ENCODE assay signal across 19 mouse cellular contexts in genomic region chr6:120179756-120180206, GRCm38 (mm10).
A peak's percentile ranks its signal among the peaks of the same experiment; 100 is the strongest.
DNase-seq lines count a peak whose midpoint lies in the region; ATAC-seq and TF ChIP-seq lines count a peak whose summit lies in the region.
"Had no signal": no experiment of that assay in that cellular context is flagged by ENCODE, and none has a peak within 500 bp of the region (broad histone marks: within the 10 kb centered on the region; RNA-seq: fewer than 3 reads in every experiment).

No protein-coding gene starts in this region.

- no peaks in the 10 kb centered on the region for H3K4me1 ChIP-seq in lung, postnatal 0 days (ENCODE audit: insufficient read depth, low read depth, low read length)
- H3K4me1 ChIP-seq in liver, embryonic 16.5 days (ENCODE audit: control insufficient read depth, low read depth, low read length), result peaks cover 32% of the 10 kb centered on the region
- no peaks in the 10 kb centered on the region for H3K4me1 ChIP-seq in hindbrain, embryonic 11.5 days (replicated peaks; ENCODE audit: control insufficient read depth, insufficient read depth, low read length)
- H3K4me1 ChIP-seq: forebrain, embryonic 13.5 days; stomach, embryonic 15.5 days had no signal

- ATAC-seq in lung, postnatal 0 days, result peak; percentile 37; the same call in 1 of the 2 replicates
- ATAC-seq in liver, embryonic 16.5 days (ENCODE audit: low read depth), result no peak
- no peak for ATAC-seq in hindbrain, embryonic 11.5 days (ENCODE audit: low FRiP score)
- ATAC-seq: forebrain, embryonic 13.5 days; hindbrain, embryonic 16.5 days; midbrain, embryonic 16.5 days had no signal

- TF ChIP-seq EP300 in lung, postnatal 0 days (IDR thresholded peaks at IDR 0.05), result no peak; the same call in 1 of the 2 replicates

- no peak overlapping the region for H3K9ac ChIP-seq in lung, postnatal 0 days (replicated peaks; ENCODE audit: low read depth)
- H3K9ac ChIP-seq in liver, embryonic 16.5 days (ENCODE audit: low read depth, low read length), result peak overlapping the region; percentile 42
- no peak overlapping the region for H3K9ac ChIP-seq in hindbrain, embryonic 11.5 days (ENCODE audit: low read depth, low read length)
- H3K9ac ChIP-seq: forebrain, embryonic 13.5 days; stomach, embryonic 15.5 days had no signal

- TF ChIP-seq CTCF in gastrocnemius, adult 2 months (IDR thresholded peaks at IDR 0.05), result no peak
- no peak for TF ChIP-seq CTCF in lung, postnatal 0 days (IDR thresholded peaks at IDR 0.05)

- 59% methylated on average over 8 of the region's 8 CpGs for WGBS in lung, postnatal 0 days
- 50% methylated on average over 8 of the region's 8 CpGs for WGBS in liver, embryonic 16.5 days (ENCODE audit: insufficient replicate concordance)
- WGBS in hindbrain, embryonic 11.5 days, result 81% methylated on average over 8 of the region's 8 CpGs

- H3K36me3 ChIP-seq in lung, postnatal 0 days (ENCODE audit: insufficient read depth, low read length), result no peaks in the 10 kb centered on the region
- no peaks in the 10 kb centered on the region for H3K36me3 ChIP-seq in liver, embryonic 16.5 days (ENCODE audit: control insufficient read depth, insufficient read depth)
- no peaks in the 10 kb centered on the region for H3K36me3 ChIP-seq in hindbrain, embryonic 11.5 days (ENCODE audit: control insufficient read depth, insufficient read depth, low read length)
- H3K36me3 ChIP-seq: stomach, embryonic 15.5 days had no signal

- no peak for DNase-seq in gastrocnemius, adult 2 months
- no peak for DNase-seq in gastrocnemius, postnatal 14 days
- peak; percentile 58 for DNase-seq in lung, postnatal 0 days (ENCODE audit: low spot score)
- DNase-seq in lung, postnatal 4 days, result no peak
- DNase-seq in hindbrain, embryonic 11.5 days (ENCODE audit: low spot score), result no peak
- DNase-seq in cerebellum, adult 9-10 months, result no peak
- no peak for DNase-seq in left cerebral cortex, postnatal 4 days
- DNase-seq: cerebellum, adult 18-20 months; kidney, adult 18-20 months; kidney, postnatal 14 days; layer of hippocampus, adult 9-11 months; lung, postnatal 36 days; right cerebral cortex, postnatal 4 days; thymus, postnatal 14 days had no signal

- no peak overlapping the region for H3K4me3 ChIP-seq in gastrocnemius, adult 2 months
- H3K4me3 ChIP-seq in lung, postnatal 0 days (ENCODE audit: low read depth, low read length), result no peak overlapping the region
- no peak overlapping the region for H3K4me3 ChIP-seq in liver, embryonic 16.5 days (ENCODE audit: low read depth, low read length)
- no peak overlapping the region for H3K4me3 ChIP-seq in hindbrain, embryonic 11.5 days (ENCODE audit: low read depth, low read length)
- H3K4me3 ChIP-seq: forebrain, embryonic 13.5 days; stomach, embryonic 15.5 days had no signal

- H3K4me2 ChIP-seq in lung, postnatal 0 days (replicated peaks; ENCODE audit: low read depth, low read length), result no peak overlapping the region
- no peak overlapping the region for H3K4me2 ChIP-seq in liver, embryonic 16.5 days (ENCODE audit: low read depth, low read length)
- no peak overlapping the region for H3K4me2 ChIP-seq in hindbrain, embryonic 11.5 days (replicated peaks; ENCODE audit: low read depth, low read length)
- H3K4me2 ChIP-seq: forebrain, embryonic 13.5 days; stomach, embryonic 15.5 days had no signal

- H3K27ac ChIP-seq in gastrocnemius, adult 2 months, result peak overlapping the region; percentile 86; the same call in 1 of the 2 replicates
- no peak overlapping the region for H3K27ac ChIP-seq in lung, postnatal 0 days (ENCODE audit: low read length)
- H3K27ac ChIP-seq in liver, embryonic 16.5 days (ENCODE audit: low read length), result peak overlapping the region; percentile 82
- no peak overlapping the region for H3K27ac ChIP-seq in hindbrain, embryonic 11.5 days (ENCODE audit: low read depth, low read length)
- H3K27ac ChIP-seq: forebrain, embryonic 13.5 days; stomach, embryonic 15.5 days had no signal

- no peaks in the 10 kb centered on the region for H3K27me3 ChIP-seq in lung, postnatal 0 days (replicated peaks; ENCODE audit: insufficient read depth, low read length)
- no peaks in the 10 kb centered on the region for H3K27me3 ChIP-seq in liver, embryonic 16.5 days (ENCODE audit: control insufficient read depth, insufficient read depth, low read depth, low read length)
- no peaks in the 10 kb centered on the region for H3K27me3 ChIP-seq in hindbrain, embryonic 11.5 days (ENCODE audit: control insufficient read depth, insufficient read depth, low read length)
- H3K27me3 ChIP-seq: forebrain, embryonic 13.5 days; stomach, embryonic 15.5 days had no signal

- intact Hi-C loops in gastrocnemius, adult 2 months (cut with DNase I), result no loop called here
- intact Hi-C loops in gastrocnemius, postnatal 14 days (cut with DNase I; ENCODE audit: low total_unique reads), result no loop called here
- intact Hi-C loops in left cerebral cortex, postnatal 4 days (cut with DNase I), result no loop called here

- no peaks in the 10 kb centered on the region for H3K9me3 ChIP-seq in lung, postnatal 0 days (ENCODE audit: low read length)
- no peaks in the 10 kb centered on the region for H3K9me3 ChIP-seq in liver, embryonic 16.5 days (replicated peaks; ENCODE audit: control insufficient read depth, low read length)
- H3K9me3 ChIP-seq in hindbrain, embryonic 11.5 days (ENCODE audit: control insufficient read depth, low read length), result no peaks in the 10 kb centered on the region
- H3K9me3 ChIP-seq: forebrain, embryonic 13.5 days; stomach, embryonic 15.5 days had no signal

Comparison
In these comparisons a context has a peak if more than half of its experiments do, and no peak if none do; other contexts are left out.
1. H3K27ac ChIP-seq: peak in gastrocnemius, adult 2 months (single experiment) and liver, embryonic 16.5 days (single experiment); none in lung, postnatal 0 days (single experiment) and hindbrain, embryonic 11.5 days (single experiment).